Mouse (Mus musculus) lung, postnatal 0 days (tissue): Measurements from ENCODE around the gene Aipl1. TPM values are rescaled to one million over a fixed set of nuclear protein-coding genes. Genes with fewer than 3 reads are reported as not detected.

ENCODE experiments used
- ATAC-seq: fragments of 200-750 bp; cut with Nextera tagmentation; 2 replicates; pipeline ENCODE4 v1.8.0; 2017; ENCODE audit warnings: moderate library complexity
- DNase-seq: peaks from one replicate; pipeline ENCODE4 v3.0.0-alpha.2; 2016; ENCODE audit warnings: low spot score
- H3K27ac ChIP-seq: fragments of 300-500 bp; sonication (generic); 2 replicates; pipeline ENCODE4 v1.5.1; 2014; ENCODE audit warnings: antibody characterized with exemption, mild to moderate bottlenecking, low read length, mixed read lengths
- H3K27me3 ChIP-seq: fragments of 300-500 bp; sonication (generic); replicated peaks from 2 replicates; pipeline ENCODE4 v1.6.1; 2014; ENCODE audit warnings: low read length, mixed read lengths; ENCODE audit not compliant: insufficient read depth
- H3K36me3 ChIP-seq: fragments of 300-500 bp; sonication (generic); 2 replicates; pipeline ENCODE4 v1.6.1; 2014; ENCODE audit warnings: low read length, mixed read lengths; ENCODE audit not compliant: insufficient read depth
- H3K4me1 ChIP-seq: fragments of 300-500 bp; sonication (generic); 2 replicates; pipeline ENCODE4 v1.6.1; 2014; ENCODE audit warnings: antibody characterized with exemption, low read depth, low read length, mixed read lengths; ENCODE audit not compliant: insufficient read depth
- H3K4me2 ChIP-seq: fragments of 300-500 bp; sonication (generic); replicated peaks from 2 replicates; pipeline ENCODE4 v1.6.1; 2014; ENCODE audit warnings: low read depth, mild to moderate bottlenecking, low read length, moderate library complexity, mixed read lengths
- H3K4me3 ChIP-seq: fragments of 300-500 bp; sonication (generic); 2 replicates; pipeline ENCODE4 v1.5.1; 2014; ENCODE audit warnings: low read depth, low read length
- H3K9ac ChIP-seq: fragments of 300-500 bp; sonication (generic); replicated peaks from 2 replicates; pipeline ENCODE4 v1.6.1; 2014; ENCODE audit warnings: low read depth, mild to moderate bottlenecking
- H3K9me3 ChIP-seq: fragments of 300-500 bp; sonication (generic); 2 replicates; pipeline ENCODE4 v1.6.1; 2016; ENCODE audit warnings: low read length, mixed read lengths
- CTCF ChIP-seq: IDR thresholded peaks from 2 replicates; pipeline ENCODE4 v1.5.1; 2016; ENCODE audit warnings: antibody characterized with exemption, mild to moderate bottlenecking
- EP300 ChIP-seq: IDR thresholded peaks from 2 replicates; pipeline ENCODE4 v1.6.1; 2016; ENCODE audit warnings: antibody characterized with exemption, mild to moderate bottlenecking, control low read depth
- WGBS: fragments of 180-500 bp; shearing (Covaris S2); extraction: QIAGEN DNeasy Blood & Tissue Kit; methylation state at CpG from one replicate; pipeline ENCODE4 v1.1.7; 2014; 5-methylcytosine and 5-hydroxymethylcytosine counted together
- polyA plus RNA-seq: library from polyadenylated mRNA; unstranded; fragments of >200 nt; fragmentation: Nextera tagmentation; extraction: Ambion mirVana; gene quantifications from 2 replicates; pipeline ENCODE4 v1.2.1, GENCODE M21; 2015

Aipl1 gene
- polyA plus RNA-seq, 1 experiment from 2014 or later: 0.30 TPM

GRCm38 (mm10) chr11:72050895-72051858 lies 13.9 kb upstream of the Aipl1 start:
- Histone ChIP-seq H3K27ac (no peak overlapping the region), H3K27me3 (0 out of 2 replicates have a peak, but pooled peaks cover 3% of the 10 kb centered on the region), H3K4me2 (peak overlapping the region; percentile 54), H3K9ac (no peak overlapping the region), H3K4me1 (no peaks in the 10 kb centered on the region), H3K4me3 (peak overlapping the region; percentile 20; the same call in 1 of the 2 replicates), H3K9me3 (no peaks in the 10 kb centered on the region), H3K36me3 (no peaks in the 10 kb centered on the region)
- ATAC-seq: no peak
- no peak for DNase-seq
- TF ChIP-seq CTCF: peak; percentile 55
- no peak for TF ChIP-seq EP300
- 5% methylated on average over 44 of the region's 45 CpGs for WGBS

GRCm38 (mm10) chr11:72050168-72050894 lies 13.0 kb upstream of the Aipl1 start:
- no peaks in the 10 kb centered on the region for H3K36me3 ChIP-seq
- H3K27me3 ChIP-seq: 0 out of 2 replicates have a peak, but pooled peaks cover 3% of the 10 kb centered on the region
- H3K27ac ChIP-seq: no peak overlapping the region
- H3K9me3 ChIP-seq: no peaks in the 10 kb centered on the region
- H3K4me1 ChIP-seq: no peaks in the 10 kb centered on the region
- TF ChIP-seq CTCF: no peak
- TF ChIP-seq EP300: no peak
- H3K4me2 ChIP-seq: peak overlapping the region; percentile 54
- no peak overlapping the region for H3K9ac ChIP-seq
- ATAC-seq: no peak
- peak overlapping the region; percentile 20; the same call in 1 of the 2 replicates for H3K4me3 ChIP-seq
- WGBS: 32% methylated on average over 14 of the region's 14 CpGs
- peak; percentile 22 for DNase-seq

- Histone ChIP-seq H3K4me2 (no peak overlapping the region), H3K4me3 (no peak overlapping the region), H3K27me3 (0 out of 2 replicates have a peak, but pooled peaks cover 3% of the 10 kb centered on the region), H3K4me1 (no peaks in the 10 kb centered on the region), H3K9ac (no peak overlapping the region), H3K36me3 (no peaks in the 10 kb centered on the region), H3K9me3 (no peaks in the 10 kb centered on the region), H3K27ac (no peak overlapping the region)
- DNase-seq (no peak), ATAC-seq (no peak)
- WGBS: 67% methylated on average over 8 of the region's 8 CpGs
- no peak for TF ChIP-seq CTCF
- TF ChIP-seq EP300: no peak
Observed at GRCm38 (mm10) chr11:72049171-72049759, 12.0 kb upstream of the Aipl1 start.

GRCm38 (mm10) chr11:72048730-72049129 lies 11.4 kb upstream of the Aipl1 start:
- Histone ChIP-seq H3K9me3 (no peaks in the 10 kb centered on the region), H3K36me3 (no peaks in the 10 kb centered on the region), H3K9ac (no peak overlapping the region), H3K4me3 (no peak overlapping the region), H3K27me3 (0 out of 2 replicates have a peak, but pooled peaks cover 3% of the 10 kb centered on the region), H3K4me2 (no peak overlapping the region), H3K27ac (no peak overlapping the region), H3K4me1 (no peaks in the 10 kb centered on the region)
- TF ChIP-seq EP300 (no peak), CTCF (no peak)
- no peak for DNase-seq
- no peak for ATAC-seq
- 72% methylated on average over 6 of the region's 6 CpGs for WGBS

- Histone ChIP-seq H3K36me3 (no peaks in the 10 kb centered on the region), H3K4me3 (no peak overlapping the region), H3K9ac (no peak overlapping the region), H3K4me1 (no peaks in the 10 kb centered on the region; the same call in 1 of the 2 replicates), H3K9me3 (no peaks in the 10 kb centered on the region), H3K27me3 (no peaks in the 10 kb centered on the region), H3K4me2 (no peak overlapping the region), H3K27ac (no peak overlapping the region)
- 53% methylated on average over 3 of the region's 3 CpGs for WGBS
- ATAC-seq (no peak), DNase-seq (peak; percentile 26)
- TF ChIP-seq CTCF (no peak), EP300 (no peak)
Observed at GRCm38 (mm10) chr11:72044231-72044630, 6.9 kb upstream of the Aipl1 start.

- Histone ChIP-seq H3K27ac (no peak overlapping the region), H3K36me3 (no peaks in the 10 kb centered on the region), H3K4me3 (peak overlapping the region; percentile 60), H3K9me3 (no peaks in the 10 kb centered on the region), H3K27me3 (no peaks in the 10 kb centered on the region), H3K4me2 (peak overlapping the region; percentile 95), H3K9ac (no peak overlapping the region), H3K4me1 (no peaks in the 10 kb centered on the region; the same call in 1 of the 2 replicates)
- WGBS: 0% methylated on average over 14 of the region's 14 CpGs
- ATAC-seq: peak; percentile 5; the same call in 1 of the 2 replicates
- TF ChIP-seq CTCF (no peak), EP300 (no peak)
- DNase-seq: no peak
Observed at GRCm38 (mm10) chr11:72042631-72043030, 5.3 kb upstream of the Aipl1 start.
